Mouse (Mus musculus): Measurements from ENCODE around the gene B9d2. TPM values are rescaled to one million over a fixed set of nuclear protein-coding genes. Genes with fewer than 3 reads are reported as not detected.

The B9d2 gene
- polyA plus RNA-seq (2015; fragmentation: Nextera tagmentation; extraction: Ambion mirVana), result 47.3 and 50.9 TPM in 2 replicates

DNA sequence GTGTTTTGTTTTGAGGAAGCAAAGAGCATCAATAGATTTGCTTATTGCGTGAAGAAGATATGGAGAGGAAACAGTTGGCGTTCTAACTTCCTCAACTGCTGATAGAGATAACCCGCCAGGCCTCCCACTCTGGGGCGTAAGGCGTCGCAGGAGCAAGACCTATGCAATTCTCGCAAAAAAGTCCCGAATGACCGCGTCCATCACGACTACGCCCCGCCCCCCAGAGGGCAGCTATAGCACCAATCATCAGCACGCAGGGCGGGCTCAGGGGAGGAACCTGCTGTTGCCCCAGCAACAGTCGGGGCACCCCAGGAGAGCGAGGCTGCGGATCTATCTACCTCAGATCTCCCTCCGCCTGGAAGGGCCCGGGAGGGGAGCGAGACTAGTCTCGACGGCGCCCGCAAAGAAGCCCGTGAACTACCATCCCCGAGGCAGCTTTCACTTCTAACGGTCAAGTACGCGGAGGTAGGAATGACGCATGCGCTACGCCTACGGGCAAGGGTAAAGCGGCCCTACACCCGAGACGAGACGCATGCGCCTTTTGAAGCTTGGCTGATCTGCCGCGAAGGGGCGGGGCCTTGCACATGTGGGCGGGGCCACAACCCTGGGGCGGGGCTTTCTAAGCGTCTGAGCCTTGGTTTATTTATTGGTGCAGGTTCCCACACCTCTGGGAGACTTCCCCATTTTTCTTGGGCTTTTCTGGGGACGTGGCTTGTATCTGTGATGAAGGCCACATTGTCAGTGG lies at the start of gene B9d2:
Gene B9d2 (plus strand): TSS at position 267 of the 745 bp plus-strand sequence.
- peak; percentile 95 for ATAC-seq (replicated peaks)
- no peaks in the 10 kb centered on the region for H3K36me3 ChIP-seq (replicated peaks)
- no peaks in the 10 kb centered on the region for H3K9me3 ChIP-seq
- peak within 1 kb of the TSS; percentile 67 for H3K9ac ChIP-seq
- H3K4me3 ChIP-seq, result peak within 1 kb of the TSS; percentile 70
- peak within 1 kb of the TSS; percentile 98 for H3K27ac ChIP-seq
- WGBS, result under 1% methylated on average over 46 of the region's 46 CpGs
- H3K4me1 ChIP-seq, result peaks cover 23% of the 10 kb centered on the region
- peaks cover 4% of the 10 kb centered on the region for H3K27me3 ChIP-seq (replicated peaks)
- H3K4me2 ChIP-seq, result peak within 1 kb of the TSS; percentile 64

DNA sequence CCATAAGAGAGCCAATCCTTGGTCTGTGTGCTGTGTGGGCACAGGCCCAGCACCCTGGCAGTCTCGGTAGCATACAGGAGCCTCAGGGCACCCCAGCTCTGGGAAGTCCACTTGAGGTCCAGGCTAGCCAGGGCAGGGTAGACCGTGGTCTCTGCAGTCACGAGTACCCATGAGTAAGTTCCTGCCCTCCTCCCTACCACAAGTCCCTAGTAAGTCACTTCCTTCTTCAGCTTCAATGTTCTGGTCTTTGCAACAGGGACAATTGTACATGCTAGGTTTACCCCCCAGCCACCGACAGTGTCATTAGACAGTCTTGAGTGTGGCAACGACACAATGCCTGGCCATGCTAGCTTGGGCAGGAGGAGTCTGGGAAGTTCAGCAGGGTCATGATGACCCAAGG lies 47.9 kb upstream of the B9d2 start:
- Histone ChIP-seq H3K27me3 (replicated peaks) (peaks cover 14% of the 10 kb centered on the region), H3K9me3 (no peaks in the 10 kb centered on the region), H3K27ac (no peak overlapping the region), H3K9ac (no peak overlapping the region), H3K4me2 (no peak overlapping the region), H3K36me3 (replicated peaks) (peaks cover 32% of the 10 kb centered on the region), H3K4me1 (no peaks in the 10 kb centered on the region), H3K4me3 (no peak overlapping the region)
- no peak for ATAC-seq (replicated peaks)
- WGBS, result 91% methylated on average over 5 of the region's 5 CpGs

DNA sequence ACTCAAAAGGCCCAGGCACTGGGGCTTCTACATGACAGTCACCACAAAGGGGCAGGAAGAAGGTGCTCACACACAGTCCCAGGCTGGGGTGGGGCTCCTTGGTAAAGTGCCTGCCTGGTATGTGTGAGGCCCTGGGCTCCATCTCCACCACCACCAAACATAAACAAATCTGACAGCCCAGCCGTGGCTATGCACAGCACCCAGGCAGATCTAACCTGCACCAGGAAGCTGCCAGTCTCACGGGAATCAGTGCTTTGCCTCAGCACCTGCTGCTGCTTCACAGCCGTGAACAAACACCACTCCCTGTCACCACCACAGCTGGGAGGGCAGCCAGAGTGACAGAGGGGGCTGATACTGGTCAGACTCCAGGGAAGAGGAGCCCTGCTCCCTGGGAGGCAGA lies 44.2 kb upstream of the B9d2 start:
- H3K27me3 ChIP-seq (replicated peaks), result no peaks in the 10 kb centered on the region
- H3K4me2 ChIP-seq, result no peak overlapping the region
- H3K9ac ChIP-seq, result no peak overlapping the region
- WGBS, result 72% methylated on average over 3 of the region's 3 CpGs
- peaks cover 20% of the 10 kb centered on the region; the same call in 1 of the 2 replicates for H3K36me3 ChIP-seq (replicated peaks)
- H3K4me3 ChIP-seq, result no peak overlapping the region
- ATAC-seq (replicated peaks), result no peak
- H3K4me1 ChIP-seq, result no peaks in the 10 kb centered on the region
- H3K9me3 ChIP-seq, result no peaks in the 10 kb centered on the region
- no peak overlapping the region for H3K27ac ChIP-seq

DNA sequence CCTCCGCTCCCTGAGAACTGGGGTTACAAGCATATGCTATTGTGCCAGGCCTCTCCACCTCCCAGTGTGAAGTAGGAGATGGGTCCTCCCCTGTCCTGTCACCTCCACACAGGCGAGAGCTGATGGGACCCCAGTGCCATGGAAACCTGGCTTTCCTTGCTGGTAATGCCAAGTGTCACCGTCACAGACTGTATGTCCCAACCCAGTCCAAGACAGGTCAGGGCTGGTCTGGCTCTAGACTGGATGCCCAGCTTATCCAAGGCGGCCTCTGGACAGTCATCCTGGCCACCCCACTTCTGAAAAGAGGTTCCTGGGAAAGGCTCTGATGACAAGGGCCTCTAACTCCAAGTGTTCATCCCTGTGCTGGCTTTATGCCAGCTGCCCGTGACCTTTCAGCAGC lies 43.5 kb upstream of the B9d2 start:
- Histone ChIP-seq H3K4me3 (no peak overlapping the region), H3K4me1 (no peaks in the 10 kb centered on the region), H3K9me3 (no peaks in the 10 kb centered on the region), H3K9ac (no peak overlapping the region), H3K4me2 (no peak overlapping the region), H3K27me3 (replicated peaks) (no peaks in the 10 kb centered on the region), H3K36me3 (replicated peaks) (peaks cover 18% of the 10 kb centered on the region; the same call in 1 of the 2 replicates), H3K27ac (no peak overlapping the region)
- 89% methylated on average over 5 of the region's 5 CpGs for WGBS
- no peak for ATAC-seq (replicated peaks)

DNA sequence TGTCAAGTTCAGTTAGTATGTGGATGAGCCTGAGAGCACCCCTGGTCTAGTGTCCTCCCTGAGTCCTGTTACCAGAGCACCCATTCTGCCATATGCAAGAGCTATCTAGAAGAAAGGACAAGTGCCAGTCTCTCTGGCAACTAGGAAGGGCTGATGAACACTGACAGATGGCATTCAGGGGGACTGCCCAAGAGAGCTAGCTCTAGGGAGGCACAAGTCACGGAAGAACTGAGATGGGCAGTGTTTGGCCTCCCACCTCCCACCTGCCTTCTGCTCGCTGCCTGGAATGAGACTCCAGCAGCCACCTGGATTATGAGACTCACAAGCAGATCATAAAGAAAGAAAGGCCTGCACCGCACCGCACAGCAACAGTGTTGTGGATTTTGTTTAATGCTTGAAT lies 40.8 kb upstream of the B9d2 start:
- no peaks in the 10 kb centered on the region for H3K27me3 ChIP-seq (replicated peaks)
- H3K4me3 ChIP-seq, result no peak overlapping the region
- no peak overlapping the region for H3K9ac ChIP-seq
- H3K4me1 ChIP-seq, result no peaks in the 10 kb centered on the region
- WGBS, result 89% methylated on average over 4 of the region's 4 CpGs
- H3K9me3 ChIP-seq, result no peaks in the 10 kb centered on the region
- H3K36me3 ChIP-seq (replicated peaks), result peaks cover 9% of the 10 kb centered on the region; the same call in 1 of the 2 replicates
- ATAC-seq (replicated peaks), result no peak
- no peak overlapping the region for H3K4me2 ChIP-seq
- H3K27ac ChIP-seq, result no peak overlapping the region

DNA sequence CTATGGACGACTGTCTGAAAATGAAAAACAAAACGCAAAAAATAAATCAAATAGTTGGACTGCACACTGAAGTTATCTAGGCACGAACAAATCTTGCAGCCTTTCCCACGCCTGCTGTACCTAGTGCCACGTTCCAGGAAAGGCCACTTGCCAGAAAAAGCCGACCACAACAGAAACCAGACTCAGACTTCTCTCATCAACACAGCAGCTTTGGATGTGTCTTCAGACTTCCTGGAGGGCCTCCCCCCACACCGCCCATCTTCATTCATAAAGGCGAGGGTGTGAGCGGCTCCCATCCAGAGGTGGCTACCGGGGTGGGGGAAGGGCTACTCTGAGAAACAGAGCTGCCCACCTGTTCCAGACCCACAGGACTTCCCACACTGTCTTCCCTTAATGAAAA lies 36.4 kb upstream of the B9d2 start:
- H3K9me3 ChIP-seq, result no peaks in the 10 kb centered on the region
- WGBS, result 83% methylated on average over 10 of the region's 10 CpGs
- H3K4me1 ChIP-seq, result no peaks in the 10 kb centered on the region
- H3K4me2 ChIP-seq, result no peak overlapping the region
- H3K27me3 ChIP-seq (replicated peaks), result no peaks in the 10 kb centered on the region
- ATAC-seq (replicated peaks), result no peak
- H3K9ac ChIP-seq, result no peak overlapping the region
- no peak overlapping the region for H3K27ac ChIP-seq
- no peak overlapping the region for H3K4me3 ChIP-seq
- H3K36me3 ChIP-seq (replicated peaks), result no peaks in the 10 kb centered on the region; the same call in 1 of the 2 replicates

DNA sequence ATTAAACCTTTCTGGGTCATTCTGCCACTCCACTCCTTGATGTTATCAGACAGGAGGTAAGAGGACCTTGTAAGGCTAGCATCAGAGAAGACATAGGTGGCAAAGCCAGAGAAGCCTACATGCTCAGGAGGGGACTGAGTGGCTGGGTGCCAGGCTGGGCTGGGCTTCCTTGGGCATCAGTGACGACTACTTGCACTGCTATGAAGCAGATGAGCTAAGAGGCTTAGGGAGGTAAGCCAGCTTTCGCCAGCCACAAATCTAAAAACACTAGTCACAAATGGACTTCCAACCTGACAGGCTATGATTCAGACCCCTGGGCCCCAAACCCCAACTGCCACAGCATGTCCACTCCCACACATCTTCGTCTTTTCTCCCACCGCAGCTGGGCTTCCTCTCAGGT lies 35.9 kb upstream of the B9d2 start:
- H3K27ac ChIP-seq, result no peak overlapping the region
- ATAC-seq (replicated peaks), result no peak

DNA sequence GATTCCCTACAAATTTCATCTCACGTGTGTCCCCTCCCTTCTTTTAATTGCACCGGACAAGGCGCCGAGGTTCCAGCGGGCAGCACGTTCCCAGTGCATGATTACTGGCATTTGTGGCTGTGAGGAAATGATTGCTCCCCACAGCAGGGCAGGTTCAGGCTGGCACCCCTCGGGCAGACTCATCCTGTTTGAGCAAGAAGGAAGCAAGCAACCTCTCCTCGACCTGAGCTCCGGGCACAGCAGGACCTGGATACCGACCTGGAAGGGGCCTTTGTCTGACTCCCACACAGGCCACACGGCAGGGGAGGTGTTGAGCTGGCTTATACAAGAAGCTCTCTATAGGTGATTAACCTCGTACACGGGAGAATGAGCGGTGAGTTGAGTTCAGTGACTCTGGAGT lies 35.5 kb upstream of the B9d2 start:
- H3K4me2 ChIP-seq, result no peak overlapping the region
- H3K4me1 ChIP-seq, result no peaks in the 10 kb centered on the region
- no peak overlapping the region for H3K4me3 ChIP-seq
- WGBS, result 48% methylated on average over 14 of the region's 14 CpGs
- no peaks in the 10 kb centered on the region for H3K9me3 ChIP-seq
- no peaks in the 10 kb centered on the region for H3K27me3 ChIP-seq (replicated peaks)
- H3K27ac ChIP-seq, result no peak overlapping the region
- no peaks in the 10 kb centered on the region; the same call in 1 of the 2 replicates for H3K36me3 ChIP-seq (replicated peaks)
- ATAC-seq (replicated peaks), result no peak
- no peak overlapping the region for H3K9ac ChIP-seq

More for the DNA sequence above, 35.9 kb upstream of the B9d2 start:
- H3K9ac ChIP-seq, result no peak overlapping the region
- no peaks in the 10 kb centered on the region for H3K4me1 ChIP-seq
- no peak overlapping the region for H3K4me3 ChIP-seq
- no peaks in the 10 kb centered on the region for H3K27me3 ChIP-seq (replicated peaks)
- H3K36me3 ChIP-seq (replicated peaks), result no peaks in the 10 kb centered on the region; the same call in 1 of the 2 replicates
- H3K9me3 ChIP-seq, result no peaks in the 10 kb centered on the region
- H3K4me2 ChIP-seq, result no peak overlapping the region
- 84% methylated on average over 4 of the region's 4 CpGs for WGBS

DNA sequence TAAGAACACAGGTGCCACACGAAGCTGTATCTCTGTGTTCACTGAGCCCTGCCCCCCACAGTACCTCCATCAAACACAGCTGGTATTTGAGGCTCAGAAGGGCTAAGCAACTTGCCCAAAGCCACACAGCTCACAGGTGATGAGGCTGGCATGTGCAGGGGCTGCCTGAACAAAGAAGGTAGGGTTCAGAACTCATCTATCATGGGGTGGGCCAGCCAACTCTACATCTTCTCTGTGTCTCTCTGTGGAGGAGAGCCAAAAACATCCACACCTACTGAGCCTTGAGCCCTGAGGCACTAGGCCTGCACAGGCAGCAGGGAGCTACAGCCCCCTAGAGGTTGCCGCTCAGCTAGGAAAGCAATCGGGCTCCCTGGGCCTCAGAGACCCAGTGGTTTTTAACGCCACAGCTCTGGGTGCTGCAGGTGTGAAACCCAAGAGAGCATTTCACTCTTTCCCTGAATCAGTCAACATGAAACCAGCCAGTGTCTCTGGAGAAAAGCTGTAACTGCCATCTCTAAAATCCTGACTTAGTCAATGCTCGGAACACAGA lies 32.9 kb upstream of the B9d2 start:
- Histone ChIP-seq H3K27ac (no peak overlapping the region), H3K9ac (no peak overlapping the region), H3K4me1 (no peaks in the 10 kb centered on the region), H3K36me3 (replicated peaks) (no peaks in the 10 kb centered on the region), H3K4me3 (no peak overlapping the region), H3K27me3 (replicated peaks) (no peaks in the 10 kb centered on the region), H3K4me2 (no peak overlapping the region), H3K9me3 (no peaks in the 10 kb centered on the region)
- no peak for ATAC-seq (replicated peaks)
- 67% methylated on average over 5 of the region's 5 CpGs for WGBS

DNA sequence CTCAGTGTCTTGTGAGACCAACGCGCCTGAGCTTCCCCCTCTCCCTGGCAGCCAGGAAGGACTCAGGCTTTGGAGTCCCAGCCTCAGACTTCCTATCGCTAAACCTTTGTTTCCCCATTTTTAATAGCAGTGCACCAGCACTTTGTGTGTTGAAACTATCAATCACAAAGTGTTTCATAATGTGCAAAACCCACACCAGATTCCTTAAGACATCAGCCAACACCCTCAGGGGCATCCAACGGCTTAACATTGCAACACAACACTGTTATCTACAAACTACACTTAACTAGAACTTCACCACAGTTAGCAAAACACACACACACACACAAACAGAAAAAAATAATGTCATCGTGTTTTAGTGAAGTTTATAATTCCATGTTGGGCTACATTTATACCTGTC lies 30.7 kb upstream of the B9d2 start:
- no peak overlapping the region for H3K4me2 ChIP-seq
- H3K9me3 ChIP-seq, result no peaks in the 10 kb centered on the region
- H3K36me3 ChIP-seq (replicated peaks), result no peaks in the 10 kb centered on the region
- 82% methylated on average over 5 of the region's 5 CpGs for WGBS
- no peak for ATAC-seq (replicated peaks)
- H3K4me1 ChIP-seq, result no peaks in the 10 kb centered on the region
- H3K4me3 ChIP-seq, result no peak overlapping the region
- H3K9ac ChIP-seq, result no peak overlapping the region
- no peak overlapping the region for H3K27ac ChIP-seq
- H3K27me3 ChIP-seq (replicated peaks), result no peaks in the 10 kb centered on the region

DNA sequence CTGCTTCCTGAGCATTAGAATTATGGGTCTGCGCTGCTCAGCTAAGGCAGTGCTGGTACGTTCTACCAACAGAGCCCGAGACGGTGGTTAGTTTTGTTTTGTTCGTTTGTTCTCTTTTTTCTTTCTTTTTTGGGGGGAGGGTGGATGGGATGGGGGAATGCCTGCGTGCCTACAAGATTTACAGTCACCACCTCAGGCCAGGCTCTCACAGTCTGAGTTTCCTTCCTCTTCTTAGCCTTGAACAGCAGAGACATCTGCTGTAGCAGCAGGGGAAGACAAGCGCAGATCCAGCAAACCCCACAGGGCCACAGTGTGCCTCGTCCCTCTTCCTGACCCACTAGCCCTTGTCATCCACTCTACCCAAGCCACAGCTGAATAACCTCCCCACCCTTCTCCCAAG lies 29.3 kb upstream of the B9d2 start:
- no peaks in the 10 kb centered on the region for H3K27me3 ChIP-seq (replicated peaks)
- WGBS, result 89% methylated on average over 8 of the region's 8 CpGs
- peaks cover 6% of the 10 kb centered on the region for H3K4me1 ChIP-seq

DNA sequence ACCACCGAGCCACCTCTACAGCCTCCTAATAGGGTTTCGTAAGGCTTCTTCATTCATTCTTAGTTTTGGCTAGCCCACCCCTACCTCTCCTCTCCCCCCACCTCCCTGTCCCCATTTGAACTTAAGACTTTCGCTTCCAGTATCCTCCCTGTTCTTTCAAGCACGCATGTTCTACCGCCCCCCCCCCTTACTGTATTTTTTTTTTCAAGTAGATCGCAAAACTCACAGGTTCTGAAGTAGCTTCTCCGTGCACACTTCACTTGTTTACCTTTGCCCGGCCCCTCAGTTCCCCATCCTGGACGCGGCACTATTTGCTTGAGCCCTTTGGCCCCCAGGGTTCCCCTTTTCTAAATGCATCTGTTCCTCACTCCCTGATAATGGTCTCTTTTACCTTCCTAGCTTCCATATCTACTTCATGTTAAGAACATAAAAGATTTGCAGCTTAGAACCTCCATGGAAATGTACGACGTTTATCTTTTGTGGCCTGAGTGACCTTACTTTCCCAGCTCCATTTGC lies 28.3 kb upstream of the B9d2 start:
- 93% methylated on average over 12 of the region's 12 CpGs for WGBS
- no peak for ATAC-seq (replicated peaks)
- H3K27me3 ChIP-seq (replicated peaks), result no peaks in the 10 kb centered on the region
- H3K4me1 ChIP-seq, result peaks cover 16% of the 10 kb centered on the region
- H3K4me2 ChIP-seq, result no peak overlapping the region
- no peak overlapping the region for H3K9ac ChIP-seq
- H3K27ac ChIP-seq, result no peak overlapping the region
- H3K36me3 ChIP-seq (replicated peaks), result no peaks in the 10 kb centered on the region
- no peak overlapping the region for H3K4me3 ChIP-seq
- no peaks in the 10 kb centered on the region for H3K9me3 ChIP-seq

More for the DNA sequence above, 29.3 kb upstream of the B9d2 start:
- Histone ChIP-seq H3K9ac (no peak overlapping the region), H3K36me3 (replicated peaks) (no peaks in the 10 kb centered on the region), H3K27ac (no peak overlapping the region), H3K4me3 (no peak overlapping the region), H3K9me3 (no peaks in the 10 kb centered on the region), H3K4me2 (no peak overlapping the region)
- no peak for ATAC-seq (replicated peaks)

Data from midbrain, embryonic 15.5 days (tissue).